Mouse (Mus musculus): ENCODE measurements around the gene Nrcam.

Nrcam gene

GRCm38 (mm10) chr12:44357881-44358280, 29.2 kb downstream of the Nrcam start:
- DNase-seq (ENCODE audit: inconsistent ontology term), result no peak

- DNase-seq (ENCODE audit: inconsistent ontology term), result peak; percentile 94
These were observed 42.5 kb downstream of the Nrcam start for GRCm38 (mm10) chr12:44371076-44371710.

GRCm38 (mm10) chr12:44375956-44376355, 47.3 kb downstream of the Nrcam start:
- DNase-seq (ENCODE audit: inconsistent ontology term), result peak; percentile 54

GRCm38 (mm10) chr12:44378431-44379161, 49.9 kb downstream of the Nrcam start:
- no peak for DNase-seq (ENCODE audit: inconsistent ontology term)

- no peak for DNase-seq (ENCODE audit: inconsistent ontology term)
These were observed 52.1 kb downstream of the Nrcam start for GRCm38 (mm10) chr12:44380805-44381204.

- no peak for DNase-seq (ENCODE audit: inconsistent ontology term)
These were observed 57.7 kb downstream of the Nrcam start for GRCm38 (mm10) chr12:44386398-44386797.

- DNase-seq (ENCODE audit: inconsistent ontology term), result no peak
These were observed 59.5 kb downstream of the Nrcam start for GRCm38 (mm10) chr12:44388220-44388619.

GRCm38 (mm10) chr12:44390391-44391137, 61.9 kb downstream of the Nrcam start:
- peak; percentile 76 for DNase-seq (ENCODE audit: inconsistent ontology term)

- no peak for DNase-seq (ENCODE audit: inconsistent ontology term)
These were observed 66.2 kb downstream of the Nrcam start for GRCm38 (mm10) chr12:44394901-44395300.

GRCm38 (mm10) chr12:44397782-44398181, 69.1 kb downstream of the Nrcam start:
- peak; percentile 53 for DNase-seq (ENCODE audit: inconsistent ontology term)

- no peak for DNase-seq (ENCODE audit: inconsistent ontology term)
These were observed 73.4 kb downstream of the Nrcam start for GRCm38 (mm10) chr12:44402134-44402533.

- no peak for DNase-seq (ENCODE audit: inconsistent ontology term)
These were observed 74.6 kb downstream of the Nrcam start for GRCm38 (mm10) chr12:44403270-44403669.

- peak; percentile 16 for DNase-seq (ENCODE audit: inconsistent ontology term)
These were observed 75.2 kb downstream of the Nrcam start for GRCm38 (mm10) chr12:44403731-44404424.

GRCm38 (mm10) chr12:44409786-44410185, 81.1 kb downstream of the Nrcam start:
- no peak for DNase-seq (ENCODE audit: inconsistent ontology term)

- DNase-seq (ENCODE audit: inconsistent ontology term), result no peak
These were observed 82.3 kb downstream of the Nrcam start for GRCm38 (mm10) chr12:44411031-44411430.

- DNase-seq (ENCODE audit: inconsistent ontology term), result no peak
These were observed 93.6 kb downstream of the Nrcam start for GRCm38 (mm10) chr12:44422154-44422866.

GRCm38 (mm10) chr12:44422867-44423255, 94.2 kb downstream of the Nrcam start:
- DNase-seq (ENCODE audit: inconsistent ontology term), result no peak

- DNase-seq (ENCODE audit: inconsistent ontology term), result no peak
These were observed 95.3 kb downstream of the Nrcam start for GRCm38 (mm10) chr12:44424011-44424410.

GRCm38 (mm10) chr12:44425040-44425439, 96.4 kb downstream of the Nrcam start:
- no peak for DNase-seq (ENCODE audit: inconsistent ontology term)

- DNase-seq (ENCODE audit: inconsistent ontology term), result peak; percentile 73
These were observed 101.7 kb downstream of the Nrcam start for GRCm38 (mm10) chr12:44430335-44430734.

- DNase-seq (ENCODE audit: inconsistent ontology term), result no peak
These were observed 102.3 kb downstream of the Nrcam start for GRCm38 (mm10) chr12:44430996-44431395.
